Mouse (Mus musculus): ENCODE measurements around the gene Frem2.
A peak's percentile ranks its signal among the peaks of the same experiment; 100 is the strongest.

The Frem2 gene

GRCm38 (mm10) chr3:53611106-53611505 lies 46.0 kb downstream of the Frem2 start:
- DNase-seq = no peak

GRCm38 (mm10) chr3:53609851-53610250 lies 47.3 kb downstream of the Frem2 start:
- no peak for DNase-seq

- DNase-seq = no peak
These were observed 57.0 kb downstream of the Frem2 start for GRCm38 (mm10) chr3:53600140-53600539.

- DNase-seq = no peak
These were observed 57.8 kb downstream of the Frem2 start for GRCm38 (mm10) chr3:53599315-53599714.

- no peak for DNase-seq
These were observed 58.9 kb downstream of the Frem2 start for GRCm38 (mm10) chr3:53598153-53598800.

GRCm38 (mm10) chr3:53594471-53594870 lies 62.7 kb downstream of the Frem2 start:
- no peak for DNase-seq

GRCm38 (mm10) chr3:53593718-53594117 lies 63.4 kb downstream of the Frem2 start:
- no peak for DNase-seq

GRCm38 (mm10) chr3:53592036-53592435 lies 65.1 kb downstream of the Frem2 start:
- no peak for DNase-seq

- peak; percentile 54 for DNase-seq
These were observed 67.0 kb downstream of the Frem2 start for GRCm38 (mm10) chr3:53590139-53590621.

- no peak for DNase-seq
These were observed 73.9 kb downstream of the Frem2 start for GRCm38 (mm10) chr3:53583248-53583647.

- DNase-seq = no peak
These were observed 76.4 kb downstream of the Frem2 start for GRCm38 (mm10) chr3:53580596-53581254.

- no peak for DNase-seq
These were observed 77.9 kb downstream of the Frem2 start for GRCm38 (mm10) chr3:53579121-53579704.

- DNase-seq = no peak
These were observed 80.6 kb downstream of the Frem2 start for GRCm38 (mm10) chr3:53576320-53577116.

GRCm38 (mm10) chr3:53574123-53574522 lies 83.0 kb downstream of the Frem2 start:
- no peak for DNase-seq

GRCm38 (mm10) chr3:53571663-53572062 lies 85.5 kb downstream of the Frem2 start:
- DNase-seq = no peak

GRCm38 (mm10) chr3:53564521-53564920 lies 92.6 kb downstream of the Frem2 start:
- DNase-seq = no peak

GRCm38 (mm10) chr3:53563746-53564145 lies 93.4 kb downstream of the Frem2 start:
- peak; percentile 19 for DNase-seq

GRCm38 (mm10) chr3:53561813-53562212 lies 95.3 kb downstream of the Frem2 start:
- no peak for DNase-seq

GRCm38 (mm10) chr3:53559056-53559455 lies 98.1 kb downstream of the Frem2 start:
- DNase-seq = no peak

GRCm38 (mm10) chr3:53558230-53558629 lies 98.9 kb downstream of the Frem2 start:
- DNase-seq = no peak

- no peak for DNase-seq
These were observed 99.6 kb downstream of the Frem2 start for GRCm38 (mm10) chr3:53557388-53558214.
